Mouse (Mus musculus) erythroblast, embryonic 14.5 days (primary cell): ENCODE data around the gene Lyrm7.

Experiments
- GATA1 ChIP-seq: IDR thresholded peaks from 2 replicates; pipeline ENCODE4 v1.6.1; 2012; ENCODE audit warnings: low read length, inconsistent platforms, mixed read lengths
- TAL1 ChIP-seq: IDR thresholded peaks from 3 replicates; pipeline ENCODE4 v1.6.1; 2012; ENCODE audit warnings: low read length, inconsistent platforms, mixed read lengths

GRCm38 (mm10) chr11:54844959-54845358, 15.8 kb downstream of the Lyrm7 start:
- TF ChIP-seq TAL1 (no peak), GATA1 (no peak)
